8 mouse cellular contexts compared by ENCODE assay signal in genomic region chr10:8757429-8757931, GRCm38 (mm10).
DNase-seq lines count a peak whose midpoint lies in the region; ATAC-seq and TF ChIP-seq lines count a peak whose summit lies in the region.

No protein-coding gene starts in this region.

- no peak overlapping the region for H3K9ac ChIP-seq in liver, postnatal 0 days (replicated peaks)
- H3K9ac ChIP-seq in liver, embryonic 12.5 days: no peak overlapping the region
- peak overlapping the region; percentile 61 for H3K9ac ChIP-seq in hindbrain, embryonic 14.5 days
- peak overlapping the region; percentile 42; the same call in 1 of the 2 replicates for H3K9ac ChIP-seq in midbrain, postnatal 0 days (replicated peaks; ENCODE audit: low read length, poor library complexity, severe bottlenecking)

- peaks cover 3% of the 10 kb centered on the region; the same call in 1 of the 2 replicates for H3K4me1 ChIP-seq in liver, postnatal 0 days (ENCODE audit: insufficient read depth)
- H3K4me1 ChIP-seq in liver, embryonic 12.5 days: peaks cover 5% of the 10 kb centered on the region; the same call in 1 of the 2 replicates
- peaks cover 19% of the 10 kb centered on the region for H3K4me1 ChIP-seq in embryonic fibroblast, embryonic 13.5 days (ENCODE audit: control insufficient read depth, insufficient read depth, low read length)
- peaks cover 36% of the 10 kb centered on the region for H3K4me1 ChIP-seq in hindbrain, embryonic 14.5 days (replicated peaks; ENCODE audit: control insufficient read depth, insufficient read depth, low read length)
- peaks cover 11% of the 10 kb centered on the region; the same call in 1 of the 2 replicates for H3K4me1 ChIP-seq in midbrain, postnatal 0 days (ENCODE audit: insufficient read depth, low read length)

- no peak overlapping the region for H3K4me2 ChIP-seq in liver, postnatal 0 days (ENCODE audit: low read depth, low read length)
- H3K4me2 ChIP-seq in liver, embryonic 12.5 days: no peak overlapping the region
- peak overlapping the region; percentile 55 for H3K4me2 ChIP-seq in hindbrain, embryonic 14.5 days (replicated peaks)
- peak overlapping the region; percentile 54 for H3K4me2 ChIP-seq in midbrain, postnatal 0 days (ENCODE audit: low read depth, low read length, poor library complexity, severe bottlenecking)

- peak; percentile 38; the same call in 1 of the 2 replicates for TF ChIP-seq POLR2A in embryonic fibroblast, embryonic 13.5 days (IDR thresholded peaks at IDR 0.05; ENCODE audit: low read depth, low read length)

- no peak for DNase-seq in liver, postnatal 0 days
- DNase-seq in hindbrain, embryonic 14.5 days (ENCODE audit: low spot score): peak; percentile 47
- peak; percentile 49 for DNase-seq in midbrain, postnatal 0 days (ENCODE audit: low spot score)
- DNase-seq in adrenal gland, postnatal 14 days: no peak
- no peak for DNase-seq in adrenal gland, postnatal 36 days
- DNase-seq in right cerebral cortex, postnatal 14 days: no peak

- H3K36me3 ChIP-seq in liver, postnatal 0 days (replicated peaks; ENCODE audit: insufficient read depth, low read length): peaks cover 1% of the 10 kb centered on the region; the same call in 1 of the 2 replicates
- H3K36me3 ChIP-seq in liver, embryonic 12.5 days: no peaks in the 10 kb centered on the region
- no peaks in the 10 kb centered on the region for H3K36me3 ChIP-seq in hindbrain, embryonic 14.5 days (replicated peaks; ENCODE audit: control insufficient read depth, insufficient read depth)
- no peaks in the 10 kb centered on the region for H3K36me3 ChIP-seq in midbrain, postnatal 0 days (ENCODE audit: insufficient read depth, low read length)

- TF ChIP-seq EP300 in liver, postnatal 0 days (IDR thresholded peaks at IDR 0.05; ENCODE audit: low read depth): no peak

- TF ChIP-seq CTCF in liver, postnatal 0 days (IDR thresholded peaks at IDR 0.05; ENCODE audit: low read depth): no peak
- TF ChIP-seq CTCF in embryonic fibroblast, embryonic 13.5 days (IDR thresholded peaks at IDR 0.05; ENCODE audit: borderline replicate concordance, insufficient read depth, low read length): no peak
- TF ChIP-seq CTCF in midbrain, postnatal 0 days (IDR thresholded peaks at IDR 0.05): no peak

- H3K4me3 ChIP-seq in liver, postnatal 0 days (ENCODE audit: low read depth, low read length): no peak overlapping the region
- H3K4me3 ChIP-seq in liver, embryonic 12.5 days: no peak overlapping the region
- H3K4me3 ChIP-seq in embryonic fibroblast, embryonic 13.5 days (ENCODE audit: insufficient read depth, low read length): peak overlapping the region; percentile 20
- H3K4me3 ChIP-seq in hindbrain, embryonic 14.5 days (replicated peaks; ENCODE audit: low read length): peak overlapping the region; percentile 27
- peak overlapping the region; percentile 28; the same call in 1 of the 2 replicates for H3K4me3 ChIP-seq in midbrain, postnatal 0 days (ENCODE audit: low read depth, low read length)

- H3K27me3 ChIP-seq in liver, postnatal 0 days (ENCODE audit: insufficient read depth, low read length): no peaks in the 10 kb centered on the region
- H3K27me3 ChIP-seq in liver, embryonic 12.5 days (replicated peaks): no peaks in the 10 kb centered on the region
- H3K27me3 ChIP-seq in hindbrain, embryonic 14.5 days (ENCODE audit: control insufficient read depth, insufficient read depth, low read length): no peaks in the 10 kb centered on the region
- no peaks in the 10 kb centered on the region for H3K27me3 ChIP-seq in midbrain, postnatal 0 days (ENCODE audit: insufficient read depth, low read length)

- H3K27ac ChIP-seq in liver, postnatal 0 days (ENCODE audit: low read depth): peak overlapping the region; percentile 6; the same call in 1 of the 2 replicates
- no peak overlapping the region for H3K27ac ChIP-seq in liver, embryonic 12.5 days
- H3K27ac ChIP-seq in embryonic fibroblast, embryonic 13.5 days (ENCODE audit: insufficient read depth, low read length): peak overlapping the region; percentile 76
- H3K27ac ChIP-seq in hindbrain, embryonic 14.5 days: peak overlapping the region; percentile 82
- peak overlapping the region; percentile 70 for H3K27ac ChIP-seq in midbrain, postnatal 0 days (ENCODE audit: low read depth, low read length)

- ATAC-seq in liver, postnatal 0 days: no peak
- ATAC-seq in liver, embryonic 12.5 days: no peak
- ATAC-seq in hindbrain, embryonic 14.5 days (ENCODE audit: low FRiP score): peak; percentile 41; the same call in 1 of the 2 replicates
- peak; percentile 47; the same call in 1 of the 2 replicates for ATAC-seq in midbrain, postnatal 0 days (ENCODE audit: low FRiP score)

- WGBS in liver, postnatal 0 days (ENCODE audit: insufficient replicate concordance): 70% methylated on average over 21 of the region's 21 CpGs
- WGBS in liver, embryonic 12.5 days (ENCODE audit: insufficient replicate concordance): 67% methylated on average over 21 of the region's 21 CpGs
- WGBS in hindbrain, embryonic 14.5 days: 11% methylated on average over 21 of the region's 21 CpGs
- 12% methylated on average over 21 of the region's 21 CpGs for WGBS in midbrain, postnatal 0 days

- H3K9me3 ChIP-seq in liver, postnatal 0 days (ENCODE audit: low read length): no peaks in the 10 kb centered on the region
- no peaks in the 10 kb centered on the region for H3K9me3 ChIP-seq in liver, embryonic 12.5 days (replicated peaks)
- no peaks in the 10 kb centered on the region for H3K9me3 ChIP-seq in hindbrain, embryonic 14.5 days (ENCODE audit: control insufficient read depth, low read length)
- H3K9me3 ChIP-seq in midbrain, postnatal 0 days (ENCODE audit: low read length): no peaks in the 10 kb centered on the region

Comparison
In these comparisons a context has a peak if more than half of its experiments do, and no peak if none do; other contexts are left out.
1. ATAC-seq: peak in hindbrain, embryonic 14.5 days (single experiment) and midbrain, postnatal 0 days (single experiment); none in liver, postnatal 0 days (single experiment) and liver, embryonic 12.5 days (single experiment).
2. DNase-seq: peak in hindbrain, embryonic 14.5 days (single experiment) and midbrain, postnatal 0 days (single experiment); none in liver, postnatal 0 days (single experiment), adrenal gland, postnatal 14 days (single experiment), adrenal gland, postnatal 36 days (0 of 2) and right cerebral cortex, postnatal 14 days (single experiment).
3. H3K4me2 ChIP-seq: peak in hindbrain, embryonic 14.5 days (single experiment) and midbrain, postnatal 0 days (single experiment); none in liver, postnatal 0 days (single experiment) and liver, embryonic 12.5 days (single experiment).
4. H3K4me3 ChIP-seq: peak in embryonic fibroblast, embryonic 13.5 days (single experiment), hindbrain, embryonic 14.5 days (single experiment) and midbrain, postnatal 0 days (single experiment); none in liver, postnatal 0 days (single experiment) and liver, embryonic 12.5 days (single experiment).
5. H3K9ac ChIP-seq: peak in hindbrain, embryonic 14.5 days (single experiment) and midbrain, postnatal 0 days (single experiment); none in liver, postnatal 0 days (single experiment) and liver, embryonic 12.5 days (single experiment).